Mouse (Mus musculus) lung, postnatal 0 days (tissue): ENCODE measurements around the gene Celf2.

Source experiments
- CTCF ChIP-seq: IDR thresholded peaks from 2 replicates; pipeline ENCODE4 v1.5.1; 2016; ENCODE audit warnings: antibody characterized with exemption, mild to moderate bottlenecking
- EP300 ChIP-seq: IDR thresholded peaks from 2 replicates; pipeline ENCODE4 v1.6.1; 2016; ENCODE audit warnings: antibody characterized with exemption, mild to moderate bottlenecking, control low read depth

- no peak for TF ChIP-seq CTCF
- TF ChIP-seq EP300 = no peak
Observed at GRCm38 (mm10) chr2:7223538-7223937, 285.8 kb downstream of the Celf2 start.
